9 mouse cellular contexts compared by ENCODE assay signal in genomic region chr11:46236976-46237375, GRCm38 (mm10). TPM values are rescaled to one million over a fixed set of nuclear protein-coding genes. Genes with fewer than 3 reads are reported as not detected.
DNase-seq lines count a peak whose midpoint lies in the region; ATAC-seq lines count a peak whose summit lies in the region.
"Had no signal": no experiment of that assay in that cellular context is flagged by ENCODE, and none has a peak within 500 bp of the region (broad histone marks: within the 10 kb centered on the region; RNA-seq: fewer than 3 reads in every experiment).

No protein-coding gene starts in this region.

- 40% methylated on average over 4 of the region's 4 CpGs for WGBS in heart, embryonic 11.5 days (ENCODE audit: insufficient replicate concordance)

- no peak overlapping the region for H3K27ac ChIP-seq in heart, embryonic 11.5 days (ENCODE audit: low read depth, low read length)
- H3K27ac ChIP-seq: limb, embryonic 12.5 days had no signal

- H3K9me3 ChIP-seq in heart, embryonic 11.5 days (replicated peaks; ENCODE audit: control insufficient read depth, low read length), result no peaks in the 10 kb centered on the region
- H3K9me3 ChIP-seq: limb, embryonic 12.5 days had no signal

- H3K36me3 ChIP-seq in heart, embryonic 11.5 days (ENCODE audit: control insufficient read depth, insufficient read depth, low read length), result no peaks in the 10 kb centered on the region

- no peak overlapping the region for H3K9ac ChIP-seq in heart, embryonic 11.5 days (ENCODE audit: low read depth, low read length)
- H3K9ac ChIP-seq: limb, embryonic 12.5 days had no signal

- intact Hi-C loops in gastrocnemius, postnatal 36 days (cut with DNase I), result no loop called here
- intact Hi-C loops in left cerebral cortex, postnatal 10 days (cut with DNase I), result no loop called here

- H3K4me1 ChIP-seq in heart, embryonic 11.5 days (ENCODE audit: control insufficient read depth, insufficient read depth, low read length), result 0 out of 2 replicates have a peak, but pooled peaks cover 5% of the 10 kb centered on the region
- H3K4me1 ChIP-seq: limb, embryonic 12.5 days had no signal

- ATAC-seq in heart, embryonic 11.5 days (replicated peaks; ENCODE audit: insufficient number of reproducible peaks, low FRiP score, low TSS enrichment), result no peak

- H3K4me2 ChIP-seq in heart, embryonic 11.5 days, result no peak overlapping the region
- H3K4me2 ChIP-seq: limb, embryonic 12.5 days had no signal

- DNase-seq in heart, adult 8-10 months (ENCODE audit: low spot score), result peak; percentile 19
- DNase-seq in ES-CJ7 (ENCODE audit: low read depth, low spot score), result peak; percentile 71
- DNase-seq in c-Kit-positive CD71-positive TER-119-negative erythroid progenitor cells, embryonic 14.5 days (ENCODE audit: low read depth), result peak; percentile 70
- DNase-seq in gastrocnemius, postnatal 36 days, result peak; percentile 29 to 32
- DNase-seq in left cerebral cortex, postnatal 10 days (ENCODE audit: extremely low spot score in 1 of 2, low spot score in 2 of 2), result peak; percentile 55 to 83
- DNase-seq in retina, embryonic 14.5 days (ENCODE audit: low spot score), result peak; percentile 74
- peak; percentile 68 to 75 for DNase-seq in thymus, postnatal 36 days

- H3K27me3 ChIP-seq in heart, embryonic 11.5 days (ENCODE audit: control insufficient read depth, insufficient read depth, low read length), result no peaks in the 10 kb centered on the region
- H3K27me3 ChIP-seq: limb, embryonic 12.5 days had no signal

- H3K4me3 ChIP-seq in heart, embryonic 11.5 days (ENCODE audit: low read depth, low read length), result no peak overlapping the region
- H3K4me3 ChIP-seq: limb, embryonic 12.5 days had no signal

RNA-seq across cellular contexts. Expression of gene Fndc9, which starts 1.6 kb away (rescaled TPM):
- not detected for total RNA-seq in heart, adult 8-10 months (2022)
- polyA plus RNA-seq in heart, embryonic 11.5 days (2014; fragmentation: Nextera tagmentation; extraction: Ambion mirVana), result not detected in 2 replicates
- total RNA-seq in gastrocnemius, postnatal 36 days (2021), result not detected
- 10 to 100 TPM in 1 of 2 experiments, 1 to 10 TPM in 1; 9.6 to 10.0 TPM for total RNA-seq in left cerebral cortex, postnatal 10 days (2021)

Comparison
In these comparisons a context has a peak if more than half of its experiments do, and no peak if none do; other contexts are left out.
1. DNase-seq: peak in every context shown above with its lines; median percentile 74 in retina, embryonic 14.5 days; 72 in thymus, postnatal 36 days; 71 in ES-CJ7; 70 in c-Kit-positive CD71-positive TER-119-negative erythroid progenitor cells, embryonic 14.5 days; 69 in left cerebral cortex, postnatal 10 days; 30 in gastrocnemius, postnatal 36 days; 19 in heart, adult 8-10 months.
2. RNA of gene Fndc9, which starts 1.6 kb away (total RNA-seq): 9.6 to 10.0 TPM in left cerebral cortex, postnatal 10 days; not detected in heart, adult 8-10 months and not detected in gastrocnemius, postnatal 36 days; every median in the first group is over 10 times any median in the second.